Mouse (Mus musculus) small intestine, adult 2 months (tissue): ENCODE measurements around the gene Ptch1.

Experiments
- CTCF ChIP-seq: fragments of 200-500 bp; IDR thresholded peaks from 2 replicates; pipeline ENCODE4 v1.5.1; 2012; ENCODE audit warnings: low read depth, mild to moderate bottlenecking, control low read depth, inconsistent platforms, low read length, moderate library complexity, mixed read lengths; ENCODE audit not compliant: insufficient replicate concordance, insufficient read length; ENCODE audit errors: extremely low read depth
- POLR2A ChIP-seq: fragments of 200-500 bp; IDR thresholded peaks from 2 replicates; pipeline ENCODE4 v1.6.1; 2012; ENCODE audit warnings: low read depth, mild to moderate bottlenecking, control low read depth, inconsistent platforms, low read length, moderate library complexity

DNA sequence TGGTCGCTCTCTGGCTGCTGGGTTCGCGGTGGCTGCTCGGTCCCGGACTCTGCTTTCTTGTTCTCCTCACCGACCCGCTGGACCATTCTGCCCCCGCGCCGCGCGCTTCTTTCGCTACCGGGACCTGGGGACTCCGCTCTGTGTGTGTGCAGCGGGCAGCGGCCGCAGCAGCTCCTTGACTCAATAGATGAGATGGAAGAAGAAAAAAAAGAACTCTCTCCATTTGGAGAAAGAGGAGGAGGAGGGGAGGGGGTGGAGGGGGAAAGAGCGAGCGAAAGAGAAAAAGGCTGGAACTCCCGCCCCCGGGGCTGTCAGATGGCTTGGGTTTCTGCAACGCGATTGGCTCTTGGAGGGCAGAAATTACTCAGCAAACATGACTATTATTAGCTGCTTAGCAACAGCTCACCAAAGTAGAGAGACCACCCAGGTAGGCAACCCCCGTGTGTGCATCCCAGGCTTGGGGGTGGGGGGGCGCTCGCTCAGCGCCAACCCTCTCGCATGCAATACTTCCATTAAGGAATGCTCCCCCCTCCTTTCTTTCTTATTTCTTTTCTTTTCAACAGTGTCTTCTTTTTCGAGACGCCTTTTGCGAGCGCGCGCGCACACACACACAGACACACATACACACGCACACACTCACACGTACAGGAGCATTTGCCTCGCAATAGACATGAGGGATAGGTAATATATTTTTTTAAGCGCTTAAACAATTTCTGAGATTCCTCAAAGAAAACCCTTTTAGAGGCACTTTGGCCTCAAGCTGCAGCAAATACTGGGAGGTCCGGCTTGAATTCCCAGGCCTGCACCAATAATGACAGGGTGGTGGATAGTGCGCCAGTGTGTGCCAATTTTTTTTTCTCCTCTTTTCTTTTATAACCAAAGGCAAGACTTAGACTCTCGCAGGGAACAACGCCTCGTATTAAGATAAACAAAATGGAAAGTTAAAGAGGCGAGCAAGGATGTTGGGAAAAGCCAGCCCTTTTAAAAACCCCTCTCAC is 7.1 kb downstream of the Ptch1 start:
- TF ChIP-seq CTCF (no peak), POLR2A (peak; percentile 40; the same call in 1 of the 2 replicates)
